Mouse (Mus musculus) embryonic fibroblast, embryonic 13.5 days (primary cell): Measurements from ENCODE around the gene Shroom3.

Experiments used
- CTCF ChIP-seq: IDR thresholded peaks from 2 replicates; pipeline ENCODE4 v1.5.1; 2011; ENCODE audit warnings: mild to moderate bottlenecking, control low read depth, low read length, moderate library complexity, borderline replicate concordance; ENCODE audit not compliant: insufficient read depth
- POLR2A ChIP-seq: IDR thresholded peaks from 2 replicates; pipeline ENCODE4 v1.6.1; 2011; ENCODE audit warnings: low read depth, mild to moderate bottlenecking, control low read depth, low read length, moderate library complexity

DNA sequence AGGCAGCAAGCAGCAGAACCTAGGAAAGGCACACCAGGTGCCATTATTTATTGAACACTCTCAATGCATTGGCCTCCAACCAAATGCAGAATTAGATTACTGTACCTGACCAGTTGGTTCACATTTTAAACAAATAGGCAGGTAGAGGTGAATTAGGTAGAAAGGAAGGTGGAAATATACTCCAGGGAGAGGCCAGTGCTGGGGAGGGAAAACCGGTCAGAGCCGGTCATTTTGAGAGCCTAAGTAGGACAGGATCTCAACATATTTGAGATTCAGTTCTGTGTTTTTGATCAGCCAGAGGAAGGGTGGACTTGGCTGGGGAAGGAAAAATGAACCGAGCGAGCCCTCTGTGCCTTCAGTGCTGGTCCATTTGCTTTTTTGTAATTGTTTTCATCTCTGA, 175.3 kb downstream of the Shroom3 start:
- TF ChIP-seq CTCF (no peak), POLR2A (no peak)
